Mouse (Mus musculus) forebrain, embryonic 14.5 days (tissue): ENCODE measurements around the gene Irx6. TPM values are rescaled to one million over a fixed set of nuclear protein-coding genes. Genes with fewer than 3 reads are reported as not detected.

Experiments used
- ATAC-seq: fragments of 200-750 bp; cut with Nextera tagmentation; 2 replicates; pipeline ENCODE4 v1.8.0; 2017; ENCODE audit warnings: mild to moderate bottlenecking, moderate library complexity
- DNase-seq: peaks from one replicate; pipeline ENCODE4 v3.0.0-alpha.2; 2015; ENCODE audit warnings: low spot score
- H3K27ac ChIP-seq: fragments of 300-500 bp; sonication (generic); 2 replicates; pipeline ENCODE4 v1.5.1; 2014; ENCODE audit warnings: low read depth, mild to moderate bottlenecking, control low read depth, low read length, moderate library complexity
- H3K27me3 ChIP-seq: fragments of 300-500 bp; sonication (generic); replicated peaks from 2 replicates; pipeline ENCODE4 v1.6.1; 2014; ENCODE audit warnings: low read length, control low read depth, mixed read lengths; ENCODE audit not compliant: control insufficient read depth, insufficient read depth
- H3K36me3 ChIP-seq: fragments of 300-500 bp; sonication (generic); 2 replicates; pipeline ENCODE4 v1.6.1; 2014; ENCODE audit warnings: low read length, control low read depth; ENCODE audit not compliant: control insufficient read depth, insufficient read depth
- H3K4me1 ChIP-seq: fragments of 300-500 bp; sonication (generic); 2 replicates; pipeline ENCODE4 v1.6.1; 2014; ENCODE audit warnings: antibody characterized with exemption, low read length, control low read depth; ENCODE audit not compliant: control insufficient read depth, insufficient read depth
- H3K4me2 ChIP-seq: fragments of 300-500 bp; sonication (generic); 2 replicates; pipeline ENCODE4 v1.6.1; 2014; ENCODE audit warnings: mild to moderate bottlenecking, control low read depth, low read length
- H3K4me3 ChIP-seq: fragments of 300-500 bp; sonication (generic); 2 replicates; pipeline ENCODE4 v1.5.1; 2014; ENCODE audit warnings: low read depth, low read length, control low read depth
- H3K9ac ChIP-seq: fragments of 300-500 bp; sonication (generic); 2 replicates; pipeline ENCODE4 v1.6.1; 2014; ENCODE audit warnings: mild to moderate bottlenecking, low read length, control low read depth, moderate library complexity
- H3K9me3 ChIP-seq: fragments of 300-500 bp; sonication (generic); replicated peaks from 2 replicates; pipeline ENCODE4 v1.6.1; 2016; ENCODE audit warnings: low read length, control low read depth, mixed read lengths; ENCODE audit not compliant: control insufficient read depth
- WGBS: fragments of 180-500 bp; shearing (Covaris S2); extraction: QIAGEN DNeasy Blood & Tissue Kit; methylation state at CpG from one replicate; pipeline ENCODE4 v1.1.7; 2014; 5-methylcytosine and 5-hydroxymethylcytosine counted together
- polyA plus RNA-seq: library from polyadenylated mRNA; unstranded; fragments of >200 nt; fragmentation: Nextera tagmentation; extraction: Ambion mirVana; gene quantifications from 2 replicates; pipeline ENCODE4 v1.2.1, GENCODE M21; 2014

Irx6 gene
- polyA plus RNA-seq, 1 experiment from 2014 or later, result 0.38 TPM

DNA sequence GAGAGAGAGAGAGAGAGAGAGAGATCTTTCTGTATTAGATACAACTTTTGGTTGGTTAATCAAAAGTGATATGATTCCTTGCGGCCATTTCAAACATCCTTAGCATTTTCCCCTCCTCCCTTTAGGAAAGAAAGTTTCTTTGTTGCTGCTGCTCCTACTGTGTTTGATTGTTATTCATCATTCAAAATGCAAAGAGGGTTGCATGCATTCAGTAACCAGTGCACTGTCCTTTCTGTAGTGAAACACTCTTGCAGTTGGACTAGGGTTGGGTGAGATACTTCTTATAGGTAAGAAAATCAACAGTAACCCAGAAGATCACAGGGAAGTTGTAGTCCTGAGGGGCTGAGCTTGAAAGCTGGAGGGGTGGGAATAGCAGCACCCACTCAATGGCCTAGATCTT, 39.2 kb downstream of the Irx6 start:
- no peak overlapping the region for H3K27ac ChIP-seq
- H3K27me3 ChIP-seq, result no peaks in the 10 kb centered on the region
- H3K4me3 ChIP-seq, result no peak overlapping the region
- H3K4me2 ChIP-seq, result no peak overlapping the region
- no peaks in the 10 kb centered on the region for H3K36me3 ChIP-seq
- ATAC-seq (no peak), DNase-seq (no peak)
- H3K9ac ChIP-seq, result no peak overlapping the region
- WGBS, result 82% methylated on average over 1 of the region's 1 CpGs
- H3K4me1 ChIP-seq, result peaks cover 5% of the 10 kb centered on the region; the same call in 1 of the 2 replicates
- no peaks in the 10 kb centered on the region for H3K9me3 ChIP-seq

GRCm38 (mm10) chr8:92717418-92717817, 43.3 kb downstream of the Irx6 start:
- Histone ChIP-seq H3K9ac (no peak overlapping the region), H3K27ac (no peak overlapping the region), H3K9me3 (no peaks in the 10 kb centered on the region), H3K4me3 (no peak overlapping the region), H3K36me3 (no peaks in the 10 kb centered on the region), H3K4me2 (no peak overlapping the region), H3K4me1 (peaks cover 5% of the 10 kb centered on the region; the same call in 1 of the 2 replicates), H3K27me3 (no peaks in the 10 kb centered on the region)
- 72% methylated on average over 4 of the region's 4 CpGs for WGBS
- ATAC-seq, result no peak
- DNase-seq, result no peak

DNA sequence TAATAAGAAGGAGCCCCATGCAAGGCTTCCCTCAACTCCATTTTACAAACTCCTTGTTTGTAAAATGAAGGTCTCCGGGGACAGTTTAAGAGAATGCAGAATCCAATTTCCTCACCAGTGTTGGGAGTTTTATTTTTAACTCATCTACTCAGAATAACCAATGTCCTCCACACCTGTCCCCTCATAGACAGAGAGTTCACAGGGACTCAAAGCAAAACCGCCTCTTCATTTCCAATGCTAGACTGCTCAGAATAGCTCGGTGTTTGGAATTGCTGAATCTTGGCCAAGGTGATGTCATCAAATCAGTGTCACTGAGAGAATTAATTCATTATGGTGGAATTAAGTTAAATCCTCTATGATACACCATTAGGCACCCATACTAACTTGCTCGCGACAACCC, 44.0 kb downstream of the Irx6 start:
- no peak for ATAC-seq
- Histone ChIP-seq H3K9me3 (no peaks in the 10 kb centered on the region), H3K9ac (no peak overlapping the region), H3K4me1 (peaks cover 9% of the 10 kb centered on the region), H3K27me3 (no peaks in the 10 kb centered on the region), H3K4me2 (no peak overlapping the region), H3K4me3 (no peak overlapping the region), H3K27ac (no peak overlapping the region), H3K36me3 (no peaks in the 10 kb centered on the region)
- DNase-seq, result peak; percentile 33
- 53% methylated on average over 5 of the region's 5 CpGs for WGBS

GRCm38 (mm10) chr8:92721266-92721935, 47.3 kb downstream of the Irx6 start:
- ATAC-seq (peak; percentile 91), DNase-seq (peak; percentile 89)
- Histone ChIP-seq H3K4me3 (no peak overlapping the region), H3K27me3 (no peaks in the 10 kb centered on the region), H3K4me2 (no peak overlapping the region), H3K27ac (no peak overlapping the region), H3K9me3 (no peaks in the 10 kb centered on the region), H3K9ac (no peak overlapping the region), H3K4me1 (peaks cover 21% of the 10 kb centered on the region), H3K36me3 (no peaks in the 10 kb centered on the region)
- 41% methylated on average over 12 of the region's 12 CpGs for WGBS

- Histone ChIP-seq H3K9me3 (no peaks in the 10 kb centered on the region), H3K36me3 (no peaks in the 10 kb centered on the region), H3K9ac (no peak overlapping the region), H3K4me3 (no peak overlapping the region), H3K4me2 (no peak overlapping the region), H3K27ac (no peak overlapping the region), H3K4me1 (peaks cover 21% of the 10 kb centered on the region), H3K27me3 (no peaks in the 10 kb centered on the region)
- ATAC-seq, result no peak
- peak; percentile 36 for DNase-seq
- WGBS, result 46% methylated on average over 8 of the region's 8 CpGs
These were observed 47.8 kb downstream of the Irx6 start for GRCm38 (mm10) chr8:92721936-92722321.

- DNase-seq (no peak), ATAC-seq (no peak)
- H3K4me3 ChIP-seq, result no peak overlapping the region
- no peak overlapping the region for H3K4me2 ChIP-seq
- H3K4me1 ChIP-seq, result peaks cover 17% of the 10 kb centered on the region
- no peak overlapping the region for H3K27ac ChIP-seq
- H3K36me3 ChIP-seq, result no peaks in the 10 kb centered on the region
- no peak overlapping the region for H3K9ac ChIP-seq
- no peaks in the 10 kb centered on the region for H3K9me3 ChIP-seq
- H3K27me3 ChIP-seq, result no peaks in the 10 kb centered on the region
- WGBS, result 39% methylated on average over 6 of the region's 6 CpGs
These were observed 49.2 kb downstream of the Irx6 start for GRCm38 (mm10) chr8:92723320-92723719.

- DNase-seq (no peak), ATAC-seq (peak; percentile 52; the same call in 1 of the 2 replicates)
- WGBS, result 27% methylated on average over 7 of the region's 7 CpGs
- H3K36me3 ChIP-seq, result no peaks in the 10 kb centered on the region
- peaks cover 17% of the 10 kb centered on the region for H3K4me1 ChIP-seq
- no peaks in the 10 kb centered on the region for H3K27me3 ChIP-seq
- H3K9me3 ChIP-seq, result no peaks in the 10 kb centered on the region
- H3K4me2 ChIP-seq, result no peak overlapping the region
- no peak overlapping the region for H3K9ac ChIP-seq
- no peak overlapping the region for H3K4me3 ChIP-seq
- H3K27ac ChIP-seq, result no peak overlapping the region
These were observed 49.9 kb downstream of the Irx6 start for GRCm38 (mm10) chr8:92723947-92724346.

DNA sequence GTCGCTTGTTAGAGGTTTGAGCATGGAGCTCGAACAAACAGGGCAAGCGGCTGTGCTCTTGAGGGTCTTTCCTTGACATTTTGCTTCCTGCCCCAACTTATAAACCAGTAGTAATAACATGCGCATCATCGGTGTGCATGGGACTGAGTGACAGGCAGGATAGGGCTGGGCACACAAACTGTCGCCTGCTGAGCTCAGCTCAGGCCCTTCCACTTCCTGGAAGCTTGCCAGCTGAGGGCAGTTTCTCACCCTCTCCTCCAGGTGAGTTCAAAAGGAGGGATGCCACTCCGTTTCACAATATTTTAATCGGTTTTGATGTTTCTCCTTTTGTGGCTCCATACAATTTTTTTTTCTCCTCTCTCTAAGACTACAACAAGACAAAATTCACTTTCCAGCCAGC, 50.3 kb downstream of the Irx6 start:
- Histone ChIP-seq H3K27ac (no peak overlapping the region), H3K36me3 (no peaks in the 10 kb centered on the region), H3K4me1 (peaks cover 17% of the 10 kb centered on the region), H3K27me3 (no peaks in the 10 kb centered on the region), H3K9ac (no peak overlapping the region), H3K9me3 (no peaks in the 10 kb centered on the region), H3K4me2 (no peak overlapping the region), H3K4me3 (no peak overlapping the region)
- ATAC-seq, result no peak
- DNase-seq, result no peak
- 62% methylated on average over 8 of the region's 8 CpGs for WGBS
